Mouse (Mus musculus) embryonic facial prominence, embryonic 11.5 days (tissue): ENCODE data around the gene Mcam. TPM values are rescaled to one million over a fixed set of nuclear protein-coding genes. Genes with fewer than 3 reads are reported as not detected.

Source experiments
- ATAC-seq: fragments of 200-750 bp; cut with Nextera tagmentation; replicated peaks from 2 replicates; pipeline ENCODE4 v1.8.0; 2017; ENCODE audit warnings: low read depth; ENCODE audit not compliant: insufficient number of reproducible peaks, low FRiP score, low TSS enrichment
- DNase-seq: peaks from one replicate; pipeline ENCODE4 v3.0.0-alpha.2; 2015; ENCODE audit warnings: low spot score
- H3K27ac ChIP-seq: fragments of 300-500 bp; sonication (generic); replicated peaks from 2 replicates; pipeline ENCODE4 v1.5.1; 2014; ENCODE audit warnings: mild to moderate bottlenecking, low read depth, low read length, control low read depth
- H3K27me3 ChIP-seq: fragments of 300-500 bp; sonication (generic); 2 replicates; pipeline ENCODE4 v1.6.1; 2014; ENCODE audit warnings: mild to moderate bottlenecking, low read length, moderate library complexity, mixed read lengths; ENCODE audit not compliant: control insufficient read depth, insufficient read depth
- H3K36me3 ChIP-seq: fragments of 300-500 bp; sonication (generic); replicated peaks from 2 replicates; pipeline ENCODE4 v1.6.1; 2014; ENCODE audit warnings: low read depth, mild to moderate bottlenecking, low read length, moderate library complexity, mixed read lengths; ENCODE audit not compliant: control insufficient read depth, insufficient read depth
- H3K4me1 ChIP-seq: fragments of 300-500 bp; sonication (generic); 2 replicates; pipeline ENCODE4 v1.6.1; 2014; ENCODE audit warnings: low read length, mixed read lengths; ENCODE audit not compliant: control insufficient read depth, insufficient read depth
- H3K4me2 ChIP-seq: fragments of 300-500 bp; sonication (generic); 2 replicates; pipeline ENCODE4 v1.6.1; 2014; ENCODE audit warnings: low read depth, mild to moderate bottlenecking, control low read depth, low read length, moderate library complexity
- H3K4me3 ChIP-seq: fragments of 300-500 bp; sonication (generic); 2 replicates; pipeline ENCODE4 v1.5.1; 2014; ENCODE audit warnings: low read depth, low read length, control low read depth
- H3K9ac ChIP-seq: fragments of 300-500 bp; sonication (generic); replicated peaks from 2 replicates; pipeline ENCODE4 v1.6.1; 2014; ENCODE audit warnings: mild to moderate bottlenecking, control low read depth, low read length
- H3K9me3 ChIP-seq: fragments of 300-500 bp; sonication (generic); replicated peaks from 2 replicates; pipeline ENCODE4 v1.6.1; 2016; ENCODE audit warnings: mild to moderate bottlenecking, low read length, inconsistent platforms, mixed read lengths; ENCODE audit not compliant: control insufficient read depth
- WGBS: fragments of 180-500 bp; shearing (Covaris S2); extraction: QIAGEN DNeasy Blood & Tissue Kit; methylation state at CpG from one replicate; pipeline ENCODE4 v1.1.7; 2014; 5-methylcytosine and 5-hydroxymethylcytosine counted together
- polyA plus RNA-seq: library from polyadenylated mRNA; unstranded; fragments of >200 nt; fragmentation: Nextera tagmentation; extraction: Ambion mirVana; gene quantifications from 2 replicates; pipeline ENCODE4 v1.2.1, GENCODE M21; 2014

Gene Mcam
- polyA plus RNA-seq, 1 experiment from 2014 or later: 20.1 TPM

- no peak for ATAC-seq
- 92% methylated on average over 3 of the region's 3 CpGs for whole genome bisulfite sequencing
- H3K9ac ChIP-seq: no peak overlapping the region
- H3K4me1 ChIP-seq: peaks cover 3% of the 10 kb centered on the region
- no peak for DNase-seq
- H3K9me3 ChIP-seq: no peaks in the 10 kb centered on the region
- no peak overlapping the region for H3K4me3 ChIP-seq
- H3K27me3 ChIP-seq: no peaks in the 10 kb centered on the region
- no peak overlapping the region for H3K4me2 ChIP-seq
- no peak overlapping the region for H3K27ac ChIP-seq
- H3K36me3 ChIP-seq: no peaks in the 10 kb centered on the region
Observed at GRCm38 (mm10) chr9:44126746-44127145, 7.5 kb upstream of the Mcam start.

GRCm38 (mm10) chr9:44127351-44127801, 6.9 kb upstream of the Mcam start:
- no peak overlapping the region for H3K4me3 ChIP-seq
- H3K9ac ChIP-seq: no peak overlapping the region
- no peaks in the 10 kb centered on the region for H3K27me3 ChIP-seq
- H3K36me3 ChIP-seq: no peaks in the 10 kb centered on the region
- no peak for ATAC-seq
- peaks cover 3% of the 10 kb centered on the region for H3K4me1 ChIP-seq
- 61% methylated on average over 3 of the region's 3 CpGs for WGBS
- H3K4me2 ChIP-seq: no peak overlapping the region
- no peak overlapping the region for H3K27ac ChIP-seq
- DNase-seq: no peak
- H3K9me3 ChIP-seq: no peaks in the 10 kb centered on the region

GRCm38 (mm10) chr9:44129633-44130032, 4.6 kb upstream of the Mcam start:
- 1% methylated on average over 9 of the region's 9 CpGs for WGBS
- Histone ChIP-seq H3K27ac (peak overlapping the region; percentile 29; the same call in 1 of the 2 replicates), H3K4me2 (peak overlapping the region; percentile 74), H3K4me1 (peaks cover 6% of the 10 kb centered on the region), H3K9ac (peak overlapping the region; percentile 60), H3K4me3 (peak overlapping the region; percentile 33), H3K27me3 (peaks cover 14% of the 10 kb centered on the region), H3K36me3 (no peaks in the 10 kb centered on the region), H3K9me3 (no peaks in the 10 kb centered on the region)
- no peak for DNase-seq
- peak; percentile 0; the same call in 1 of the 2 replicates for ATAC-seq

- H3K4me3 ChIP-seq: peak overlapping the region; percentile 33
- no peaks in the 10 kb centered on the region for H3K36me3 ChIP-seq
- ATAC-seq (peak; percentile 53), DNase-seq (peak; percentile 80)
- H3K4me1 ChIP-seq: peaks cover 6% of the 10 kb centered on the region
- H3K9me3 ChIP-seq: no peaks in the 10 kb centered on the region
- H3K27ac ChIP-seq: peak overlapping the region; percentile 29; the same call in 1 of the 2 replicates
- peaks cover 17% of the 10 kb centered on the region for H3K27me3 ChIP-seq
- under 1% methylated on average over 27 of the region's 27 CpGs for WGBS
- peak overlapping the region; percentile 60 for H3K9ac ChIP-seq
- peak overlapping the region; percentile 74 for H3K4me2 ChIP-seq
Observed at GRCm38 (mm10) chr9:44130034-44130433, 4.2 kb upstream of the Mcam start.

- ATAC-seq: peak; percentile 55
- Histone ChIP-seq H3K9me3 (no peaks in the 10 kb centered on the region), H3K27me3 (peaks cover 22% of the 10 kb centered on the region), H3K27ac (peak overlapping the region; percentile 29; the same call in 1 of the 2 replicates), H3K36me3 (no peaks in the 10 kb centered on the region), H3K4me1 (peaks cover 9% of the 10 kb centered on the region), H3K9ac (no peak overlapping the region; the same call in 1 of the 2 replicates), H3K4me2 (peak overlapping the region; percentile 74), H3K4me3 (peak overlapping the region; percentile 33; the same call in 1 of the 2 replicates)
- DNase-seq: peak; percentile 56
- 8% methylated on average over 17 of the region's 19 CpGs for WGBS
Observed at GRCm38 (mm10) chr9:44130581-44131275, 3.5 kb upstream of the Mcam start.

GRCm38 (mm10) chr9:44131276-44131590, 3.0 kb upstream of the Mcam start:
- Histone ChIP-seq H3K4me1 (peaks cover 9% of the 10 kb centered on the region), H3K27ac (no peak overlapping the region), H3K36me3 (no peaks in the 10 kb centered on the region), H3K9me3 (no peaks in the 10 kb centered on the region), H3K4me3 (no peak overlapping the region), H3K9ac (no peak overlapping the region; the same call in 1 of the 2 replicates), H3K27me3 (peaks cover 24% of the 10 kb centered on the region), H3K4me2 (no peak overlapping the region)
- 28% methylated on average over 7 of the region's 7 CpGs for WGBS
- DNase-seq (no peak), ATAC-seq (no peak)

GRCm38 (mm10) chr9:44132200-44132599, 2.1 kb upstream of the Mcam start:
- Histone ChIP-seq H3K4me3 (no peak overlapping the region), H3K4me1 (peaks cover 9% of the 10 kb centered on the region), H3K27me3 (peaks cover 25% of the 10 kb centered on the region), H3K36me3 (no peaks in the 10 kb centered on the region), H3K9me3 (no peaks in the 10 kb centered on the region), H3K27ac (no peak overlapping the region), H3K9ac (no peak overlapping the region), H3K4me2 (no peak overlapping the region)
- 62% methylated on average over 5 of the region's 5 CpGs for WGBS
- DNase-seq: no peak
- ATAC-seq: no peak

- 15% methylated on average over 2 of the region's 2 CpGs for WGBS
- H3K27me3 ChIP-seq: peaks cover 25% of the 10 kb centered on the region
- ATAC-seq (no peak), DNase-seq (no peak)
- no peak overlapping the region for H3K27ac ChIP-seq
- H3K4me2 ChIP-seq: peak overlapping the region; percentile 90
- H3K4me3 ChIP-seq: peak overlapping the region; percentile 5; the same call in 1 of the 2 replicates
- peaks cover 9% of the 10 kb centered on the region for H3K4me1 ChIP-seq
- no peaks in the 10 kb centered on the region for H3K36me3 ChIP-seq
- no peaks in the 10 kb centered on the region for H3K9me3 ChIP-seq
- H3K9ac ChIP-seq: 0 out of 2 replicates have a peak overlapping the region, but pooled peaks have one; percentile 18
Observed at GRCm38 (mm10) chr9:44133287-44133686, 982 bp upstream of the Mcam start.
